Mouse (Mus musculus) neural tube, postnatal 0 days (tissue): ENCODE data around the gene Zswim5. TPM values are rescaled to one million over a fixed set of nuclear protein-coding genes. Genes with fewer than 3 reads are reported as not detected.

ENCODE experiments used
- polyA plus RNA-seq: library from polyadenylated mRNA; unstranded; fragments of >200 nt; fragmentation: Nextera tagmentation; extraction: Ambion mirVana; gene quantifications from 2 replicates; pipeline ENCODE4 v1.2.1, GENCODE M21; 2015

Zswim5 gene
- 2.8 and 3.0 TPM in 2 replicates for polyA plus RNA-seq

DNA sequence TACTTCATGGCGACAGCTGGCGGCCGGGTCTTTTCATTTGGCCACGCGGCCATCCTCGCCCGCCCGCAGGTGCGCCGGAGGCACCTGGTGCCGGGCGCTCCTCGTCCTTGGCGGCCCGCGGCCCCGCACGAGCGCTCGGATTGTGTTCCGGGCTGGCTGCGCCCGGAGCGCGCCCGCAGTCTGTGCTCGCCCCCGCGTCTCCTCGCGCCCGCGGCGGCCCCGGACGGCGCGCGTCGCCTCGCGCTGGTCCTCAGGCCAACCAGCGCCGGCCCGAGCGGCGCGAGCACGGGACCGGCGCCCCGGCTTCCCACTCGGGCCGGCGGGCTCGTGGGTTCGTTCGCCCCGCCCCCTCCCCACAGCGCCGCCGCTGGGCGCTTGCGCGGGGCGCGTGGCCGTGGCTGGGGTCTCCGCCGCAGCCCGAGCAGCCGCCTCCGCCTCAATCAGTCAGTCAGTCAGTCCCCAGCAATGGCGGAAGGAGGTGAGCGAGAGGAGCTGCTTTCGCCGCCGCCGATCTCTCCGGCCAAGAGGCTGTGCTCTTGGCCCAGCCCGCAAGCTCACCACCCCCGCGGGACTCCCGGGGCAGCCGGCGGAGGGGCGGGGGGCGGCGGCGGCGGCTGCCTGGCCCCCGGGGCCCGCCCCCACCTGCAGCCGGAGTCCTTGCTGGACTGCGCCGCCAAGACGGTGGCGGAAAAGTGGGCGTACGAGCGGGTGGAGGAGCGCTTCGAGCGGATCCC is at the start of gene Zswim5:
TSS of gene Zswim5 (plus strand) at position 382 of the 734 bp plus-strand sequence.

DNA sequence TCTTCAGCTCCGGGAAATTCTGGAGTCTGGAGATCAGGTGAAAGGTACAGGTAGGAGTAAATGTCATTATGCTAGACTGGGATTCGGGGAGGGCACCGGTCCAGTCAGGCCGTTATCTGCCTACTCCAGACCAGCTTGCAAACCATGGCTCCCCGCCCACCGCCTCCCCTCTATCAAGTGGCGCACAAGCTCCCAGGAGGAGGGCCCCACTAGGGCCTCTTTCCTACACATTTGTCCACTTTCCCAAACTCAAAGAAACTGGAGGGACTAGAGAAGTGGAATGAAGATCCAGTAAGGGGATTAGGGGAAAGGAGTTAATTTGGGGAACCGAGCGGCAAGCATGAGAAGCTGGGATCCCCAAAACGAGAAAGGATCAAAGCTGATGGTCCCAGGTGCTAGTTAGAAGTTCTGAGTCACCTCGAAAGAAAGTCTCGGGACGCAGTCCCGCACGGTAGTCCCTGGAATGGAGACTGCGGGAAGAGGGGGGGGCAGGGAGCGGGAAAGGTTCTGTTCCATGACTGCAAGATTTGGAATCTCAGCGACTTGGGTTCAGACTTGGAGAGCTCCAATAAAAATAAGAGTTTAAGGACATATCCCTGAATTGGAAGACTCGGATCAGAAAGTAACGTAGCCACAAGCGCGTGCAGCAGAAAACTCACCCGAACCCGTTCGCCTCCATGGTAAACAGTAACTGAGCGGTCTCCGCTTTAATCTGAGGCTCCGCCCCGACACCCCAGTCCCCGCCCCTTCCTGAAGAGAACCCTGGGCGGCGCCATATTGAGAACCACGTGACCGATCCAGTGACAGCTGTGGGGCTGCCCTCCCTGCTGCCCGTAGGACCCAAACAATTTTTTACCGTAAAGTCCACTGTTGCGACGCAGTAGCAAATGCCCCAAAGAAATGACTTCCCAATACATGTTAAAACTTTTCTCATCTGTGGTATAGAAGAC is 116.8 kb downstream of the Zswim5 start, which contains the start of gene Urod:
TSS of gene Urod (minus strand) at position 742 of the 950 bp plus-strand sequence.

DNA sequence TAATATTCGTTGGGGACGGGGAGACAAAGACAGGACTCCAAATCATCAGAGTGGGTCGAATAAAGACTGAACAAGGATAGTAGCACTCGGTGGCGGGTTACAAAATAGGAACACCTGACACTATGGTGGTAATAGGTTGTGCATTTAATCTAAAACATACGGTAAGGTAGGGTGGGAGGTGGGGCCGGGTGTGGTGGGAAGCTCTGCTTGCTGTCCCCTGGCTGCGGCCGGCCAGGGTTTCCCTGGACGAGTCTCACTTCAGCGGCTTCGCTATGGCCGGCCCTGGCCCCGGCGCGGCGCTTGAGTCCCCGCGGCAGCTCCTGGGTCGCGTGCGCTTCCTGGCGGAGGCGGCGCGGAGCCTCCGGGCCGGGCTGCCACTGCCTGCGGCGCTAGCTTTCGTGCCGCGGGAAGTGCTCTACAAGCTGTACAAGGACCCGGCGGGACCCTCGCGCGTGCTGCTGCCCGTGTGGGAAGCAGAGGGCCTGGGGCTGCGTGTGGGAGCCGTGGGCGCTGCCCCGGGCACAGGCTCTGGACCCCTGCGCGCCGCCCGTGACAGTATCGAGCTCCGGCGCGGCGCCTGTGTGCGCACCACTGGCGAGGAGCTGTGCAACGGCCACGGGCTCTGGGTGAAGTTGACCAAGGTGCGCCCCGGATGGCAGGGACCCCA is 118.1 kb downstream of the Zswim5 start, which contains the start of gene Hectd3:
TSS of gene Hectd3 (plus strand) at position 187 of the 667 bp plus-strand sequence.

DNA sequence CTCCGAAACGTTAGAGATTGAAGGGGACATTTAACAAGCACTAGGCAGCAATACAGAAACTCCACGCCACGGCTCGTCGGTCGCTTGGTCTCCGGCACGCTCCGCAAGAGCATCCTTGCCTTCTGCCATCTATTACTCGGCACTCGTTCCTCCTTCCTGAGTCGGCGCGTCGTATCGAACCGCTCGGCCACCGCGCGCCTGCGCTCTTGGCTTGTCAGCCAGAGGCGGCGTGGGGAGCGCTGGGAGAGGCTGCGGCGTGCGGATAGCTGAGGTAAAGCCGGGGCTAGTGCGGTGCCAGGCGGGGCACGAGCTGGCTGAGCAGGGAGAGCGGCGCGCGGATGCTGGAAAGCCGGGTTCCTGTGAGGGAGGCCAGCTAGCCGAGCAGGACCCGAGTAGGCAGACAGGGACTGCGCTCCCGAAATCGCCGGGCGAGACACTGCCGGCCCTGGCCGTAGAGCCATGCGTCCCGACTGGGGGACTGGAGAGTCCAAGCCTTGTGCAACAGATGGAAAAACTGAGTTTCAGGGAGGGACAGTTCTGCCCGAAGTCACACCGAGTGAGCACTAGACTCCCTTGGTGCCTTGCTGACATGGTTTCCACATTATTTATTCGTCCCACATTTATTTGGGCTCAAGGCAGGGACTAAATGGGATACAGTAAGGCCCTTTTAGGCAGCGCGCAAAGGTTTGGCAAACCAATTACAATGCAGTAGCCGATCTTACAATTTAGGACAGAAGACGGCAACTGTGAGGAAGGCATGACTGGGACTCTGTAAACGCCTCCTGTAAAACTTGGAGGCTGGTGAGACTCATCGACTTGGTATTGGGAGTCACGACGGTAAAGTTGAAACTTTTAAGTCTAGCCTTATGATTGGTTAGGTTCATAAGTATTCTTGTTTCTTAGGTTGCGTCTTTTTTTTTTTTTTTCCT is 142.3 kb downstream of the Zswim5 start, which contains the start of gene Eif2b3:
TSS of gene Eif2b3 (plus strand) at position 197 of the 929 bp plus-strand sequence.

Other genes with a start within 250 kb of the Zswim5 start
- 55.0 and 59.1 TPM in 2 replicates for gene Nasp, start 249.4 kb upstream of the Zswim5 start, polyA plus RNA-seq
- gene Akr1a1, start 225.7 kb upstream of the Zswim5 start, polyA plus RNA-seq, result 699 and 752 TPM in 2 replicates
- 509 and 614 TPM in 2 replicates for gene Prdx1, start 191.8 kb upstream of the Zswim5 start, polyA plus RNA-seq
- gene Mmachc, start 169.0 kb upstream of the Zswim5 start, polyA plus RNA-seq, result 14.8 and 19.0 TPM in 2 replicates
- 5.8 and 6.5 TPM in 2 replicates for gene Ccdc163, start 168.9 kb upstream of the Zswim5 start, polyA plus RNA-seq
- 2.5 and 2.8 TPM in 2 replicates for gene Tesk2, start 156.4 kb upstream of the Zswim5 start, polyA plus RNA-seq
- 23.4 and 25.2 TPM in 2 replicates for gene Toe1, start 69.7 kb upstream of the Zswim5 start, polyA plus RNA-seq
- gene Mutyh, start 69.7 kb upstream of the Zswim5 start, polyA plus RNA-seq, result 4.1 and 4.7 TPM in 2 replicates
- 2.3 and 2.7 TPM in 2 replicates for gene Hpdl, start 55.7 kb upstream of the Zswim5 start, polyA plus RNA-seq
- 57.6 and 61.8 TPM in 2 replicates for gene Urod, start 117.0 kb downstream of the Zswim5 start, polyA plus RNA-seq
- gene Hectd3, start 117.9 kb downstream of the Zswim5 start, polyA plus RNA-seq, result 21.6 and 21.8 TPM in 2 replicates
- 53.6 and 55.6 TPM in 2 replicates for gene Eif2b3, start 142.0 kb downstream of the Zswim5 start, polyA plus RNA-seq
- gene Ptch2, start 218.7 kb downstream of the Zswim5 start, polyA plus RNA-seq, result 3.8 and 5.5 TPM in 2 replicates
- gene Btbd19, start 248.3 kb downstream of the Zswim5 start, polyA plus RNA-seq, result 2.8 and 4.5 TPM in 2 replicates
- gene Tctex1d4, start 249.4 kb downstream of the Zswim5 start, polyA plus RNA-seq, result 0.46 and 0.71 TPM in 2 replicates